Mouse (Mus musculus) spleen, postnatal 4 days (tissue): ENCODE measurements around the gene Olfr153.
"Not testable (repeated sequence)": the region's sequence is repeated elsewhere in the genome, so short reads cannot be mapped to it uniquely, and the experiment has no call there.

Source experiments
- DNase-seq, 2 experiments: peaks; one replicate each; pipeline ENCODE4 v3.0.0; 2022; ENCODE audit warnings: low spot score in 2 of 2

Olfr153 gene

GRCm38 (mm10) chr2:87531496-87531895, at the start of gene Olfr153:
TSS of gene Olfr153 (plus strand) at chr2:87531796.
- DNase-seq, result no peak

GRCm38 (mm10) chr2:87482276-87482675, 49.3 kb upstream of the Olfr153 start:
- DNase-seq, result no peak

- not testable (repeated sequence) for DNase-seq
These were observed 34.6 kb upstream of the Olfr153 start, which contains the start of gene Pramel7 for GRCm38 (mm10) chr2:87496993-87497392. TSS of gene Pramel7 (minus strand) at chr2:87497093.

GRCm38 (mm10) chr2:87506265-87506664, 25.3 kb upstream of the Olfr153 start, which contains the start of gene Pramel6:
TSS of gene Pramel6 (plus strand) at chr2:87506565.
- DNase-seq, result no peak

GRCm38 (mm10) chr2:87515046-87515445, 16.6 kb upstream of the Olfr153 start:
- no peak for DNase-seq

GRCm38 (mm10) chr2:87515457-87516060, 16.0 kb upstream of the Olfr153 start:
- no peak for DNase-seq

- no peak for DNase-seq
These were observed 15.0 kb upstream of the Olfr153 start for GRCm38 (mm10) chr2:87516581-87516980.

GRCm38 (mm10) chr2:87520651-87521050, 10.9 kb upstream of the Olfr153 start:
- DNase-seq, result no peak

- DNase-seq, result not testable (repeated sequence)
These were observed 5.5 kb upstream of the Olfr153 start for GRCm38 (mm10) chr2:87525899-87526616.

GRCm38 (mm10) chr2:87534826-87535225, 3.2 kb downstream of the Olfr153 start:
- DNase-seq, result no peak

- no peak for DNase-seq
These were observed 13.8 kb downstream of the Olfr153 start, which contains the start of gene Olfr1128 for GRCm38 (mm10) chr2:87545442-87545841. TSS of gene Olfr1128 (minus strand) at chr2:87545542.

- not testable (repeated sequence) for DNase-seq
These were observed 42.0 kb downstream of the Olfr153 start, which contains the start of gene Olfr1129 for GRCm38 (mm10) chr2:87573602-87574001. TSS of gene Olfr1129 (plus strand) at chr2:87573902.
